Mouse (Mus musculus) heart, adult 2 months (tissue): ENCODE measurements around the gene Kdm2b.

Experiments used
- CTCF ChIP-seq: fragments of 200-600 bp; IDR thresholded peaks from 2 replicates; pipeline ENCODE4 v1.8.1; 2022; ENCODE audit warnings: antibody characterized with exemption, mild to moderate bottlenecking, moderate library complexity
- POLR2A ChIP-seq: fragments of 200-500 bp; IDR thresholded peaks from 2 replicates; pipeline ENCODE4 v1.6.1; 2011; ENCODE audit warnings: mild to moderate bottlenecking, low read depth, low read length, control low read depth; ENCODE audit not compliant: insufficient read depth

GRCm38 (mm10) chr5:122898963-122899776 is 90.5 kb downstream of the Kdm2b start:
- peak; percentile 14; the same call in 1 of the 2 replicates for TF ChIP-seq CTCF
- TF ChIP-seq POLR2A, result no peak
